Mouse (Mus musculus): ENCODE results near the gene Col1a1. TPM values are rescaled to one million over a fixed set of nuclear protein-coding genes. Genes with fewer than 3 reads are reported as not detected.

Col1a1 gene
- total and polyA plus RNA-seq, 2 experiments from 2014 or later = 53.0 to 73.3 TPM

- H3K9me3 ChIP-seq (ENCODE audit: low read length) = no peaks in the 10 kb centered on the region
- H3K36me3 ChIP-seq (ENCODE audit: insufficient read depth, low read length) = no peaks in the 10 kb centered on the region
- peaks cover 31% of the 10 kb centered on the region; the same call in 1 of the 2 replicates for H3K27me3 ChIP-seq (ENCODE audit: insufficient read depth, low read length)
- H3K4me2 ChIP-seq (ENCODE audit: low read depth, low read length) = peak overlapping the region; percentile 65
- no peak overlapping the region for H3K9ac ChIP-seq (replicated peaks; ENCODE audit: low read length)
- 1% methylated on average over 16 of the region's 17 CpGs for WGBS
- TF ChIP-seq CTCF (IDR thresholded peaks at IDR 0.05; ENCODE audit: low read depth) = peak; percentile 92
- peaks cover 4% of the 10 kb centered on the region; the same call in 1 of the 2 replicates for H3K4me1 ChIP-seq (ENCODE audit: insufficient read depth, low read length)
- DNase-seq (ENCODE audit: low spot score) (peak; percentile 94), ATAC-seq (peak; percentile 78)
- H3K4me3 ChIP-seq (ENCODE audit: low read length) = peak overlapping the region; percentile 30
- no peak overlapping the region for H3K27ac ChIP-seq
These were observed 849 bp downstream of the Col1a1 start for GRCm38 (mm10) chr11:94936851-94937295.

GRCm38 (mm10) chr11:94937335-94937781 is 1.3 kb downstream of the Col1a1 start:
- ATAC-seq (peak; percentile 15; the same call in 1 of the 2 replicates), DNase-seq (ENCODE audit: low spot score) (no peak)
- H3K4me1 ChIP-seq (ENCODE audit: insufficient read depth, low read length) = peaks cover 4% of the 10 kb centered on the region; the same call in 1 of the 2 replicates
- WGBS = 2% methylated on average over 18 of the region's 18 CpGs
- H3K36me3 ChIP-seq (ENCODE audit: insufficient read depth, low read length) = no peaks in the 10 kb centered on the region
- no peaks in the 10 kb centered on the region for H3K9me3 ChIP-seq (ENCODE audit: low read length)
- no peak for TF ChIP-seq CTCF (IDR thresholded peaks at IDR 0.05; ENCODE audit: low read depth)
- H3K9ac ChIP-seq (replicated peaks; ENCODE audit: low read length) = no peak overlapping the region
- H3K27me3 ChIP-seq (ENCODE audit: insufficient read depth, low read length) = peaks cover 31% of the 10 kb centered on the region; the same call in 1 of the 2 replicates
- H3K4me2 ChIP-seq (ENCODE audit: low read depth, low read length) = peak overlapping the region; percentile 65
- H3K4me3 ChIP-seq (ENCODE audit: low read length) = peak overlapping the region; percentile 30
- no peak overlapping the region for H3K27ac ChIP-seq

- 2% methylated on average over 15 of the region's 15 CpGs for WGBS
- H3K4me3 ChIP-seq (ENCODE audit: low read length) = peak overlapping the region; percentile 30
- ATAC-seq = no peak
- no peak for TF ChIP-seq CTCF (IDR thresholded peaks at IDR 0.05; ENCODE audit: low read depth)
- no peaks in the 10 kb centered on the region for H3K36me3 ChIP-seq (ENCODE audit: insufficient read depth, low read length)
- H3K9ac ChIP-seq (replicated peaks; ENCODE audit: low read length) = no peak overlapping the region
- H3K4me2 ChIP-seq (ENCODE audit: low read depth, low read length) = peak overlapping the region; percentile 65
- H3K9me3 ChIP-seq (ENCODE audit: low read length) = no peaks in the 10 kb centered on the region
- peaks cover 28% of the 10 kb centered on the region; the same call in 1 of the 2 replicates for H3K27me3 ChIP-seq (ENCODE audit: insufficient read depth, low read length)
- peaks cover 4% of the 10 kb centered on the region; the same call in 1 of the 2 replicates for H3K4me1 ChIP-seq (ENCODE audit: insufficient read depth, low read length)
- no peak for DNase-seq (ENCODE audit: low spot score)
- no peak overlapping the region for H3K27ac ChIP-seq
These were observed 1.8 kb downstream of the Col1a1 start for GRCm38 (mm10) chr11:94937787-94938186.

GRCm38 (mm10) chr11:94938296-94938695 is 2.3 kb downstream of the Col1a1 start:
- Histone ChIP-seq H3K36me3 (ENCODE audit: insufficient read depth, low read length) (no peaks in the 10 kb centered on the region), H3K27me3 (ENCODE audit: insufficient read depth, low read length) (peaks cover 25% of the 10 kb centered on the region; the same call in 1 of the 2 replicates), H3K9ac (replicated peaks; ENCODE audit: low read length) (no peak overlapping the region), H3K27ac (no peak overlapping the region), H3K9me3 (ENCODE audit: low read length) (no peaks in the 10 kb centered on the region), H3K4me3 (ENCODE audit: low read length) (no peak overlapping the region), H3K4me2 (ENCODE audit: low read depth, low read length) (no peak overlapping the region), H3K4me1 (ENCODE audit: insufficient read depth, low read length) (peaks cover 4% of the 10 kb centered on the region; the same call in 1 of the 2 replicates)
- TF ChIP-seq CTCF (IDR thresholded peaks at IDR 0.05; ENCODE audit: low read depth) = no peak
- no peak for DNase-seq (ENCODE audit: low spot score)
- WGBS = 20% methylated on average over 9 of the region's 9 CpGs
- no peak for ATAC-seq

GRCm38 (mm10) chr11:94939280-94939679 is 3.3 kb downstream of the Col1a1 start:
- ATAC-seq = no peak
- Histone ChIP-seq H3K27me3 (ENCODE audit: insufficient read depth, low read length) (peaks cover 25% of the 10 kb centered on the region; the same call in 1 of the 2 replicates), H3K36me3 (ENCODE audit: insufficient read depth, low read length) (no peaks in the 10 kb centered on the region), H3K4me2 (ENCODE audit: low read depth, low read length) (no peak overlapping the region), H3K27ac (no peak overlapping the region), H3K9ac (replicated peaks; ENCODE audit: low read length) (no peak overlapping the region), H3K4me3 (ENCODE audit: low read length) (no peak overlapping the region), H3K9me3 (ENCODE audit: low read length) (no peaks in the 10 kb centered on the region), H3K4me1 (ENCODE audit: insufficient read depth, low read length) (no peaks in the 10 kb centered on the region)
- TF ChIP-seq CTCF (IDR thresholded peaks at IDR 0.05; ENCODE audit: low read depth) = peak; percentile 93
- peak; percentile 78 for DNase-seq (ENCODE audit: low spot score)
- WGBS = 22% methylated on average over 4 of the region's 4 CpGs

- Histone ChIP-seq H3K4me1 (ENCODE audit: insufficient read depth, low read length) (no peaks in the 10 kb centered on the region), H3K27me3 (ENCODE audit: insufficient read depth, low read length) (peaks cover 10% of the 10 kb centered on the region; the same call in 1 of the 2 replicates), H3K9me3 (ENCODE audit: low read length) (no peaks in the 10 kb centered on the region), H3K4me2 (ENCODE audit: low read depth, low read length) (no peak overlapping the region), H3K36me3 (ENCODE audit: insufficient read depth, low read length) (no peaks in the 10 kb centered on the region), H3K4me3 (ENCODE audit: low read length) (no peak overlapping the region), H3K9ac (replicated peaks; ENCODE audit: low read length) (no peak overlapping the region), H3K27ac (no peak overlapping the region)
- no peak for DNase-seq (ENCODE audit: low spot score)
- 55% methylated on average over 9 of the region's 9 CpGs for WGBS
- no peak for ATAC-seq
- TF ChIP-seq CTCF (IDR thresholded peaks at IDR 0.05; ENCODE audit: low read depth) = no peak
These were observed 5.1 kb downstream of the Col1a1 start for GRCm38 (mm10) chr11:94941121-94941520.

GRCm38 (mm10) chr11:94941776-94942175 is 5.8 kb downstream of the Col1a1 start:
- Histone ChIP-seq H3K9ac (replicated peaks; ENCODE audit: low read length) (no peak overlapping the region), H3K27ac (no peak overlapping the region), H3K4me3 (ENCODE audit: low read length) (no peak overlapping the region), H3K9me3 (ENCODE audit: low read length) (no peaks in the 10 kb centered on the region), H3K4me1 (ENCODE audit: insufficient read depth, low read length) (no peaks in the 10 kb centered on the region), H3K4me2 (ENCODE audit: low read depth, low read length) (no peak overlapping the region), H3K27me3 (ENCODE audit: insufficient read depth, low read length) (0 out of 2 replicates have a peak, but pooled peaks cover 6% of the 10 kb centered on the region), H3K36me3 (ENCODE audit: insufficient read depth, low read length) (no peaks in the 10 kb centered on the region)
- no peak for TF ChIP-seq CTCF (IDR thresholded peaks at IDR 0.05; ENCODE audit: low read depth)
- no peak for DNase-seq (ENCODE audit: low spot score)
- WGBS = 82% methylated on average over 8 of the region's 8 CpGs
- no peak for ATAC-seq

Data from hindbrain, postnatal 0 days (tissue).